Mouse (Mus musculus): Measurements from ENCODE around the gene Rrp1b. TPM values are rescaled to one million over a fixed set of nuclear protein-coding genes. Genes with fewer than 3 reads are reported as not detected.

The Rrp1b gene
- total RNA-seq (2021), result 10 to 100 TPM; 17.7 to 17.8 TPM
- long read RNA-seq, partial matches to known transcripts, result 0 of 1 reads
- long read RNA-seq, other reads (novel, unspliced or antisense), result 1 of 1 reads

DNA sequence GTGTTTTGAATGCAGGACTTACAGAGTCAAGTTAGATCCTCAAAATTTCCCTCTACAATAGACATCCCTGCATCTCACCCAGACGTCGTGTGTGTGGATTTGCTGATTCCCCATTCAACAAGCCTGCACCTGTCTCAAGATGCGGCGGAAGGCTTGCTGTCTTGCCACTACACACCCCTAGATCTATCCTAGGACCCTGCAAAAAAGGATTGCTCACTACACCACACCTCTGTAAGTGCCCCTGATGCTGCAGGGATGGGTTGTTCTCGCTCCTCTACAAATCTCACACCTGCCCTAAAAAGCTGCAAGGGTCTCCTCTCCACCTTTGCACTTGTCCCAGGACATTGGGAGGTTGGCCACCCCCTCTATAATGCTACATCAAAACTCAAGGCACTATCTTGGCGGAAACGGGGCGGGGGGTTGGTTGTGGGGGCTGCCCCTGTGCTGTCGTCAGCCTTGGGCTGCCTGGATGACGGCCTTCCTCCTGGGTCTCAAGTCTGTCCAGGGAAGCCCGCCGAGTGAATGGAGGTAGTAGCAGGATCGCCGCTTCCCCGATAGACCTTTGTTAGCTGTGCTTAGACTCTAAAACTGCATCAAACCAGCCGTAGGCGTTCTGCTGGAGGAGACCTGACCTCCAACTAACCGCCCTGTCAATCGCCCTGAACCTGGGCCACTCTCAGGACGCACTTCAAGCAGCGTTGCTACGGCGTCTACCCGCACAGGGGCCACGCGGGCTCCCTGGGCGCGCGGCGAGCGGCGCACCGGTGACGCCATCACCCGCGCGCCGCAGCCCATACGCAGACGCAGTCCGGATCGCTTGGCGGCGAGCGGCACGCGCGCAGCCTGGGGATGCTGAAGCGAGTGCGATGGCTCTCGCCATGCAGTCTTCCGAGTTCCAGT, at the start of gene Rrp1b, which contains the start of gene Hsf2bp:
Gene Rrp1b, plus strand, starts transcription at position 492 of the 900 bp plus-strand sequence.
Gene Hsf2bp, minus strand, starts transcription at position 741 of the 900 bp plus-strand sequence.
- peak; percentile 59 to 81 for DNase-seq (ENCODE audit: low spot score in 2 of 2)

GRCm38 (mm10) chr17:31986915-31987314, 49.0 kb upstream of the Rrp1b start:
- peak in 1 of 2 experiments; percentile 8 for DNase-seq (ENCODE audit: low spot score in 2 of 2)

GRCm38 (mm10) chr17:31989035-31989434, 46.9 kb upstream of the Rrp1b start:
- DNase-seq (ENCODE audit: low spot score in 2 of 2), result no peak

- DNase-seq (ENCODE audit: low spot score in 2 of 2), result no peak
Measured at GRCm38 (mm10) chr17:31992004-31992403, 43.9 kb upstream of the Rrp1b start.

GRCm38 (mm10) chr17:31993354-31993753, 42.5 kb upstream of the Rrp1b start:
- DNase-seq (ENCODE audit: low spot score in 2 of 2), result no peak

DNA sequence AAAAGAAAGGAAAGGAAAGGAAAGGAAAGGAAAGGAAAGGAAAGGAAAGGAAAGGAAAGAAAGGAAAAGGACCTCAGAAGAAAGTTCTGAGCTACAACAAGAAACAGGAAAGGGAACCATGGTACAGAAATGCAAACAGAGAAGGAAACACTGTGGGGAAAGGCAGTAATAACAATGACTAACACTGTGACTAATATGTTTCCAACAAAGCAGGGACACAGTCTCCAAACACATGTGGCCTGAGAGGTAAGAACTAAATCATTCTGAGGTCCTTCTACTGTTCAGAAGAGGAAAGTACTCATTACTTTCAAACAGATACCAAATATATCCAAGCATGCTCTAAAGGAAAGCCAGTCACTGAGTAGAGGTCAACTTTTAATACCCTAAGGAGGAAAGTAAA, 41.8 kb upstream of the Rrp1b start:
- DNase-seq (ENCODE audit: low spot score in 2 of 2), result no peak

- no peak for DNase-seq (ENCODE audit: low spot score in 2 of 2)
Measured at GRCm38 (mm10) chr17:31995784-31996183, 40.1 kb upstream of the Rrp1b start.

- no peak for DNase-seq (ENCODE audit: low spot score in 2 of 2)
Measured at GRCm38 (mm10) chr17:31996331-31996730, 39.6 kb upstream of the Rrp1b start.

DNA sequence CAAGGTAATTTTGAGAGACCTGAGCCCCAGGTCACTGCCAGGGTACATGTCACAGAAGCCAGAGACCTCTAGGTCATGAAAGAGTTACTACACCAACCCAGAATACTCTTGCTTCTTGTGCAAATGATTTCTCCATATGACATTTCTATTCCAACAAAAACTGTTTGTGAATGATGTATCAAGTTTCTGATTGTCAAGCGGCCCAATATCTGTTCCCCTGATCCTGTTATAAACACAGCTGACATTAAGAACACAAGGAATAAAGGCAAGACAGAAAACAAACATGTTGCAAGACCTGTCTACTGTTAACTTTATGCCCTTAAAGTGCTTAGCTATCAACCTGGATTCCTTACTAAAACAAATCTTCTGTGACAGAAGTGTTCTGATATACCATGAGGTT, 37.5 kb upstream of the Rrp1b start:
- DNase-seq (ENCODE audit: low spot score in 2 of 2), result no peak

GRCm38 (mm10) chr17:32003251-32003650, 32.6 kb upstream of the Rrp1b start:
- no peak for DNase-seq (ENCODE audit: low spot score in 2 of 2)

GRCm38 (mm10) chr17:32006800-32007199, 29.1 kb upstream of the Rrp1b start:
- DNase-seq (ENCODE audit: low spot score in 2 of 2), result no peak

DNA sequence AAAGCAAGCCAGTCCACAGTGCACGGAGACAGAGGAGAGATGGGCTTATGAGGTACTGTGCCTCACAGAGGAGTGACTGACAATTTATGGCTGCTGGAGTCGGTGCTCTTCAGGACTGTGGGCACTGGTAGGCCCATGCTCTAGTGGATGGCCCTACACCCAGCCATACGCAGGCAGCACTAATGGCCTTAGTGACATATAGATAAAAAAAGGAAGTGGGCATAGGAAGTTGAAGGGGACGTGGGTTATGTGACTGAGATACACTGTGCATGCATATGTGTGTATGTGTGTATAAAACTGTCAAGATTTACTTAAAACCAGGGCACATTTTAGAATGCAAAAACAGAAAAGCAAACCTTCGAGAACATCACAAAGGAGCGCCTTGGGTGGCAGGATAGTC, 24.2 kb upstream of the Rrp1b start:
- no peak for DNase-seq (ENCODE audit: low spot score in 2 of 2)

DNA sequence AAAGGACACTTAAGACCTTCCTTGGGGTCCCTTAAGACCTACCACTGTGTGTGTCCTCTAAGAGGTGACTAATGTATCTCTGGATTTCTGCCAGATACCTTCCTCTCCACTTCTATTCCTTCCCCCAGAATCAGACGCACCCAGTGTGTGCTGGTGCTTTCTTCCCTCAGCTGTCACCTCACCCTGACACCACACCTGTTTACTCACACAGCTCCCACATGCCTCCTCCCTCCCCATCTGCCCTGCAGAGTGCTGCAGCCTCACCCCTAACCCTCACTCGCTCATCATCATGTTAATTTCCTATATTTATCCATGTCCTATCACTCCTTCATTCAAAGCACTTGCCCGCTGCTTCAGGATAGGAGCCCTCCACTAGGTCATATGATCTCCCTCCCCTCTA, 23.6 kb upstream of the Rrp1b start:
- no peak for DNase-seq (ENCODE audit: low spot score in 2 of 2)

DNA sequence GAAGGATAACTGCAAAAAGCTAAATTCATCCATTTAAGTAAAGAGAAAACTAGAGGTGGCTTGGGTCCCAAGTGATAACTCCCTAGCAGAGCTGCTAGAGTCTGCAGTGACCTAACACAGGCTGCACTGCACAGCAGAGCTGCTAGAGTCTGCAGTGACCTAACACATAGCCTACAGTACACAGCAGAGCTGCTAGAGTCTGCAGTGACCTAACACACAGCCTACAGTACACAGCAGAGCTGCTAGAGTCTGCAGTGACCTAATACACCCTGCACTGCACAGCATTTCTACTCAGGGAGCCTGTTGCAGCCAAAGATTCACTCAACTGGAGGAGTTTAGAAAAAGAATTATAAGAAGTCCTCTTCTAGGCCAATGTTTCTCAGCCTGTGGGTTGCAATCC, 22.2 kb upstream of the Rrp1b start:
- DNase-seq (ENCODE audit: low spot score in 2 of 2), result no peak

DNA sequence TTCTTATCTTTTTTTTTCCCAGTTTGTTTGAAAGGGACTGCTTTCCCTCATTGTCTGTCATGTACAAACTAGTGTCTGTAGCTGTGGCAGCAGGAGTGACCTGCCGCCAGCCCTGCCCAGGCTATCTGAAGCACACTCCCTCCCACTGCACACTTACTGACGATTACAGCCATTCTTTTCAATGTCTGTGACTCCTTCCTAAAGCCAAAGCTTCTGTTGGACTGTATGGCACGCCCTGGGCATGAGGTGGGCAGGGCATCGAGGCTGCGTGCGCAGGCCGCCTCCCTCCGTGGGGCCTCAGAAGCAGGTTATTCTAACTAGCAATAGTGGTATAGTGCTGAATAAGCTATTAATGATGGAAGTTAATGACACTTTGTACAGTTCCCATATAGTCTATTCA, 19.4 kb upstream of the Rrp1b start:
- DNase-seq (ENCODE audit: low spot score in 2 of 2), result no peak

GRCm38 (mm10) chr17:32018127-32018894, 17.6 kb upstream of the Rrp1b start:
- DNase-seq (ENCODE audit: low spot score in 2 of 2), result no peak

- no peak for DNase-seq (ENCODE audit: low spot score in 2 of 2)
Measured at GRCm38 (mm10) chr17:32021981-32022380, 13.9 kb upstream of the Rrp1b start.

DNA sequence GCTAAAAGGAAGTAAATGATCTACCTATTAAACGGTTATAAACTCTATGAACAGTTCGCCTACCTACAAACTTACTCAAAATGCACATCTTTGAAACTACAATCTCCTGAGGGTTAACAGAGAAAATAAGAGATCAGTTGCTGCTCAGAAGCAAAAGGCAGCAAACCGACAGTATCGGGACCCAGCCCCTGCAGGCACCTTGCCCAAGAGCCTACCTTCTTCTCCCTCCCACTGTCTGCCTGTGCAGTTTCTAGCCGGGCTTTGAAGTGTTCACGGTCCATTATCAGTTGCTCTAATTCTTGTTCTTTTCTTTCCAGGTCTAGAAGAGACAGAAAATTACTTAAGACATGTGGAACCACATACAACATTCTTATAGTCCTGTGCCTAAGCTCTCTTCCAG, 13.3 kb upstream of the Rrp1b start:
- no peak for DNase-seq (ENCODE audit: low spot score in 2 of 2)

GRCm38 (mm10) chr17:32023088-32023487, 12.8 kb upstream of the Rrp1b start:
- DNase-seq (ENCODE audit: low spot score in 2 of 2), result peak; percentile 83 to 91

DNA sequence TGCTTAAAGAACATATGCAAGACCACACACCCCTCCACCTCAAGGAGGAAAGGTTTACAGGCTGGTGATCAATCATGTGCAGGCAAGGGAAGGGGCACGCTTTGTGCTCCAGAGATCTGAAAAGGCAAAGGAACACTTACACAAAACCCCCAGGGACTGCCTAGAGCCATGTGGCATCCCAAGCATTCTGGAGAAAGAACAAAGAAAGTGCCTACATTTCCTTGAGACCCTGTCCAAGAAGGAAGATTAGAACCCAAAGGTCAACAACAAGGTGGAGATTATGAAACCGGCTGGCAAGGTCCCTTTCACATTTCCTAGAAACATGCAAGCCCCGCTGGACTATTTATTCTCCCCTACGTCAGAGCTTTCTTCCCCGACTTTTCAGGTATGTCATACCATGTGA, 11.2 kb upstream of the Rrp1b start:
- no peak for DNase-seq (ENCODE audit: low spot score in 2 of 2)

DNA sequence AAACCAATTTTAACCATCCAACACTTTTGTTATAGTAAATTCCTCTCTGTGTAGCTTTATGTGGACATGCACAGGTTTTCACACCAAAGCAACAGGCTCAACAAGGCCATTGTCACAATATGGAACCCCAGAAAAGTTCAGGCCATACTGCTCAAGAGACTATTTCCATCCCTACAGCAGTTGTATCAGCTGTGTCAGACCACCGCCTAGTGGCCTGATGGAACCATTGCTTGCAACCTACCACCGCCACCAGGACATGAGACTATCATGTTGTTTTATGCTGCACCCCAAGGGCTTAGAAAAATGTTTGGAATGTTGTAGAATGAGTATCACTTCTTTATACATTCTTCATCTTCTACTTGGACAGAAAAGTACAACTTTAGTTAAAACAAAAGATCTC, 10.5 kb upstream of the Rrp1b start:
- peak; percentile 27 to 78 for DNase-seq (ENCODE audit: low spot score in 2 of 2)

- DNase-seq (ENCODE audit: low spot score in 2 of 2), result peak in 1 of 2 experiments; percentile 55
Measured at GRCm38 (mm10) chr17:32027666-32028065, 8.2 kb upstream of the Rrp1b start.
